9 mouse cellular contexts compared by ENCODE assay signal in the genomic region with DNA sequence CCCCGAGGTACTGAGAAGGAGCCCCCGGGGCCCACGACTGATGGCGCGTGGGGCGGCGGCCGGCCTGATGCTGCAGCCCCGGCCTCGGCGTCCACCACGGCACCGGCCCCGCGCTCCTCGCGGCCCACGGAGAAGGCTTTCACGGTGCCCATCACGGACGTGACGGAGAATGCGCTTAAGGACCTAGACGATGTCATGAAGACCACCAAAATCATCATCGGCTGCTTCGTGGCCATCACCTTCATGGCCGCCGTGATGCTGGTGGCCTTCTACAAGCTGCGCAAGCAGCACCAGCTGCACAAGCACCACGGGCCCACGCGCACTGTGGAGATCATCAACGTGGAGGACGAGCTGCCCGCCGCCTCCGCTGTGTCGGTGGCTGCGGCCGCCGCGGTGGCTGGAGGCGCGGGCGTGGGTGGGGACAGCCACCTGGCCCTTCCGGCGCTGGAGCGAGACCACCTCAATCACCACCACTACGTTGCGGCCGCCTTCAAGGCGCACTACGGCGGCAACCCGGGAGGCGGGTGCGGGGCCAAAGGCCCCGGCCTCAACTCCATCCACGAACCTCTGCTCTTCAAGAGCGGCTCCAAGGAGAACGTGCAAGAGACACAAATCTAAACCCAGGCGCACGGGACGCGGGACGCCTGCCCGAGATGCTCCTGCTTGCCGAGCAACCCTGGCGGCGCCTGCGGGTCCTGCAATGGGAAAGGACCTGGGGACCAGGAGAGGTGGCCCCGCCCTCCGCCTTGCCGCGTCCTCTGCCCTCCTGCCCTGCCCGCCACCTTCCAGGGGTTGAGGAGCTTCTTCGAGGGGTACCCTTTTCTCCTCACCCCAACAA. TPM values are rescaled to one million over a fixed set of nuclear protein-coding genes. Genes with fewer than 3 reads are reported as not detected.
DNase-seq lines count a peak whose midpoint lies in the region; ATAC-seq and TF ChIP-seq lines count a peak whose summit lies in the region.
"Had no signal": no experiment of that assay in that cellular context is flagged by ENCODE, and none has a peak within 500 bp of the region (broad histone marks: within the 10 kb centered on the region; RNA-seq: fewer than 3 reads in every experiment).

No protein-coding gene starts in this region.

- intact Hi-C loops in heart, adult 2 months (cut with DNase I): no loop called here

- peaks cover 3% of the 10 kb centered on the region; the same call in 1 of the 2 replicates for H3K9me3 ChIP-seq in neural tube, embryonic 12.5 days
- H3K9me3 ChIP-seq: liver, embryonic 15.5 days had no signal

- H3K4me3 ChIP-seq in heart, adult 2 months: no peak overlapping the region
- no peak overlapping the region for H3K4me3 ChIP-seq in neural tube, embryonic 12.5 days
- H3K4me3 ChIP-seq: liver, embryonic 15.5 days had no signal

- TF ChIP-seq CTCF in heart, adult 2 months (IDR thresholded peaks at IDR 0.05): 0 out of 2 replicates have a peak, but pooled peaks have one; percentile 10

- DNase-seq in heart, adult 2 months: no peak
- no peak for DNase-seq in heart, adult 9 months (ENCODE audit: low spot score in 2 of 2)
- peak; percentile 28 for DNase-seq in urinary bladder, postnatal 14 days (ENCODE audit: low spot score)
- DNase-seq in urinary bladder, postnatal 4 days (ENCODE audit: low spot score in 2 of 2): no peak
- DNase-seq in forelimb bud, embryonic 11.5 days (ENCODE audit: low read depth, low spot score): peak; percentile 57
- DNase-seq in layer of hippocampus, adult 9-11 months: peak; percentile 32
- no peak for DNase-seq in yolk sac, embryonic 10.5 days (ENCODE audit: low spot score)

- TF ChIP-seq POLR2A in heart, adult 2 months (IDR thresholded peaks at IDR 0.05; ENCODE audit: insufficient read depth, low read depth, low read length): no peak

- H3K36me3 ChIP-seq in heart, adult 2 months (ENCODE audit: control insufficient read depth, insufficient read depth, low read length): no peaks in the 10 kb centered on the region
- peaks cover 56% of the 10 kb centered on the region for H3K36me3 ChIP-seq in neural tube, embryonic 12.5 days
- H3K36me3 ChIP-seq: liver, embryonic 15.5 days had no signal

- no peak overlapping the region for H3K27ac ChIP-seq in heart, adult 2 months
- H3K27ac ChIP-seq in neural tube, embryonic 12.5 days: no peak overlapping the region
- H3K27ac ChIP-seq: liver, embryonic 15.5 days had no signal

- no peak for ATAC-seq in neural tube, embryonic 12.5 days (ENCODE audit: low FRiP score, low read depth)

- no peak overlapping the region for H3K9ac ChIP-seq in heart, adult 2 months (ENCODE audit: low read depth, low read length)
- H3K9ac ChIP-seq in neural tube, embryonic 12.5 days: 0 out of 2 replicates have a peak overlapping the region, but pooled peaks have one; percentile 26
- H3K9ac ChIP-seq: liver, embryonic 15.5 days had no signal

- WGBS in heart, adult 2 months: 35% methylated on average over 77 of the region's 77 CpGs
- 15% methylated on average over 77 of the region's 77 CpGs for WGBS in neural tube, embryonic 12.5 days

- peaks cover under 1% of the 10 kb centered on the region; the same call in 1 of the 2 replicates for H3K4me1 ChIP-seq in heart, adult 2 months (ENCODE audit: control insufficient read depth, insufficient read depth, low read length)
- peaks cover 32% of the 10 kb centered on the region for H3K4me1 ChIP-seq in neural tube, embryonic 12.5 days

- TF ChIP-seq EP300 in heart, adult 2 months (IDR thresholded peaks at IDR 0.05; ENCODE audit: insufficient read depth, low read depth, low read length): no peak

- peak overlapping the region; percentile 42 for H3K4me2 ChIP-seq in neural tube, embryonic 12.5 days (replicated peaks)
- H3K4me2 ChIP-seq: liver, embryonic 15.5 days had no signal

- no peaks in the 10 kb centered on the region for H3K79me2 ChIP-seq in heart, adult 2 months (replicated peaks; ENCODE audit: control insufficient read depth, insufficient read depth, low read length)

- H3K27me3 ChIP-seq in heart, adult 2 months (ENCODE audit: control insufficient read depth, insufficient read depth, low read length): peaks cover 3% of the 10 kb centered on the region; the same call in 1 of the 2 replicates
- peaks cover 47% of the 10 kb centered on the region for H3K27me3 ChIP-seq in neural tube, embryonic 12.5 days (replicated peaks)

RNA-seq across cellular contexts. Expression of a gene that starts 2.8 kb away (rescaled TPM):
- total RNA-seq in heart, adult 2 months (2021): 1 to 10 TPM; 1.3 to 1.5 TPM
- polyA plus RNA-seq in heart, adult 2 months (2012; rRNA removed): 2.4 and 2.6 TPM in 2 replicates
- polyA plus RNA-seq in neural tube, embryonic 12.5 days (2016; fragmentation: Nextera tagmentation; extraction: Ambion mirVana): 1.3 and 3.8 TPM in 2 replicates

RNA-seq across cellular contexts. Expression of a gene that starts 5.3 kb away (rescaled TPM):
- 100 to 1,000 TPM; 139 to 147 TPM for total RNA-seq in heart, adult 2 months (2021)
- polyA plus RNA-seq in heart, adult 2 months (2012; rRNA removed): 211 and 242 TPM in 2 replicates
- 61.5 and 61.7 TPM in 2 replicates for polyA plus RNA-seq in neural tube, embryonic 12.5 days (2016; fragmentation: Nextera tagmentation; extraction: Ambion mirVana)

RNA-seq across cellular contexts. Expression of a gene that starts 33.6 kb away (rescaled TPM):
- 10 to 100 TPM; 30.1 to 34.1 TPM for total RNA-seq in heart, adult 2 months (2021)
- polyA plus RNA-seq in heart, adult 2 months (2012; rRNA removed): 33.2 and 36.2 TPM in 2 replicates
- polyA plus RNA-seq in neural tube, embryonic 12.5 days (2016; fragmentation: Nextera tagmentation; extraction: Ambion mirVana): 10.4 and 12.6 TPM in 2 replicates
- polyA plus RNA-seq: liver, embryonic 15.5 days had no signal

RNA-seq across cellular contexts. Expression of a gene that starts 33.9 kb away (rescaled TPM):
- 10 to 100 TPM; 86.1 to 87.6 TPM for total RNA-seq in heart, adult 2 months (2021)
- polyA plus RNA-seq in heart, adult 2 months (2012; rRNA removed): 152 and 180 TPM in 2 replicates
- 135 and 136 TPM in 2 replicates for polyA plus RNA-seq in neural tube, embryonic 12.5 days (2016; fragmentation: Nextera tagmentation; extraction: Ambion mirVana)

RNA-seq across cellular contexts. Expression of a gene that starts 33.9 kb away (rescaled TPM):
- 1 to 10 TPM; 2.6 to 3.3 TPM for total RNA-seq in heart, adult 2 months (2021)
- polyA plus RNA-seq in heart, adult 2 months (2012; rRNA removed): 4.1 and 6.4 TPM in 2 replicates
- 26.3 and 28.1 TPM in 2 replicates for polyA plus RNA-seq in neural tube, embryonic 12.5 days (2016; fragmentation: Nextera tagmentation; extraction: Ambion mirVana)

Comparison
In these comparisons a context has a peak if more than half of its experiments do, and no peak if none do; other contexts are left out.
1. DNase-seq: peak in urinary bladder, postnatal 14 days (single experiment), forelimb bud, embryonic 11.5 days (single experiment) and layer of hippocampus, adult 9-11 months (single experiment); none in heart, adult 2 months (0 of 2), heart, adult 9 months (0 of 2), urinary bladder, postnatal 4 days (0 of 2) and yolk sac, embryonic 10.5 days (single experiment).